Mouse (Mus musculus) left cerebral cortex, adult 9 months (tissue): ENCODE data around the gene Prkg1.
A peak's percentile ranks its signal among the peaks of the same experiment; 100 is the strongest.

Experiments used
- DNase-seq, 2 experiments: peaks; one replicate each; pipeline ENCODE4 v3.0.0; 2022; ENCODE audit warnings: low spot score in 2 of 2

Gene Prkg1

DNA sequence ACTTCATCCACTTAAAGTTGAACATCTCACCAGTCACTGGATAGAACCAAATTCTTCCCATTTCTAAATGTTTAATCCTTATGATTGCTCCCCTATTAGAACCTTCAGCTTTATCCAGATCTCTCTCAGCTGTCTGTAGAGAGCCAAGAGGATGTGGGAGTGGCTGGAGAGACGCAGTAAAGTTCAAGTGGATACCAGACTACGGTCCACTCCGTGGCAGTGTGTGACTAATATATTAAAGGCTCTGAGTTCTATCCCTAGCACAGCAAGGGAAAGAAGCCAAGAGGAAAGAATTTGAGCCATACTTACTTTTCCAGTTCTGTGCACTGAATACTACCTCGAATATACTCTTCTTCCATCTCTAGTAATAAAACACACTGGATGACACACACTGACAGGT, 919.9 kb downstream of the Prkg1 start:
- DNase-seq: no peak

DNA sequence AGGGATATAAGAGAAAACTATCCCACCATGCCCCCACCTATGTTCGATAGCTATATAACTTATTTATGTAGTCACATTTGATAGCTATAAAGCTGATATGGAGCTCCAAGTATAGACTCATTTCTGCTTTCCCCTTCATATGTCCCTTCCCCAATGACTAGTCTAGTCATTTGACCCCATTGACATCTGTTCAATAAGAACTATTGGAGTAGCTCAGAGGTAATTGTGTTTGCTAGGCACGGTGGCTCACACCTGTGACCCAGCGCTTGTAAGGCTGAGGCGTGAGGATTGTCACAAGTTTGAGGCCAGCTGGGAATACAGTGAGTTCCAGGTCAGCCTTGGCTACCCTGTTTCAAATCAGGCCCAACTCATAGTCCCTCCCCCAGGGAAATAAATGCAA, 921.2 kb downstream of the Prkg1 start:
- DNase-seq: no peak

DNA sequence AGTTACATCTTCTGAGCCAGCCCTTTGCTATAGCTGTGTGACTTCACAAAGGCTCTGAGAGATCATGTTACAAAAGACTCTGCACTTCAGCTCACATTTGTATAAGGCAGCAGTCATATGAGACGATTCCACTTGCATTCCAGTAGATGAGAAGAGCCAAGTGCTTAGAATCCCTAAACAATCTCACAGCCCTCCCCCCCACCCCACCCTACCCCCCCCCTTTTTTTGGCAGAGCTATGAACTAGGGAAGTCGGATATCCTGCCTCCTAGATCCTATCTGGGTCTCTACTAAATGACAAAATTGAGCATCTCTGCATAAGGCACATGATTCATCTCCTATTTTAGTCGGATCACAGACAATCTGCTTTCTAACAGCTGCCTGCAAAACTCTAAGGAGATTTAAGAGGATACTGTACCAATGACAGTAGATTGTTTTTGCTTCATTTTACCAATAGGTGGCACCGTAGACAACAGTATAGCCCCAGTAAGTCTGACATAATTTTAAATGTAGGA, 921.7 kb downstream of the Prkg1 start:
- DNase-seq: peak; percentile 39 to 46

DNA sequence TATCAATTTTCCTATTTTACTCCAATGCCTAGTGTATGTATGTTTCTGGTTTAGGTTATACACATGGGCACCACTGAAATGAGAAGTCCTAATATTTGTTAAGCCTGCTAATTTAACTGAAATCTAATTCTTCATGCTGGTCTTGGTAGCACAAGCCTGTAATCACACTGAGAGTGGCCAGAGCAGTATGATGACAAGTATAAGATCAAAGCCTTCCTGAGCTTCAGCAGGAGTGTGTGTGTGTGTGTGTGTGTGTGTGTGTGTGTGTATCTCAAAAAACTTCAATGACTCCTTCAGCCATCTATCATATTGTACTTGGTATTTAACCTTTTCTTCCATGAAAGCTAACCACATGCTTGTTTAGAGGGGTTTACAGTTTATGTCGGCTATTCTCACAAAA, 922.2 kb downstream of the Prkg1 start:
- DNase-seq: no peak

DNA sequence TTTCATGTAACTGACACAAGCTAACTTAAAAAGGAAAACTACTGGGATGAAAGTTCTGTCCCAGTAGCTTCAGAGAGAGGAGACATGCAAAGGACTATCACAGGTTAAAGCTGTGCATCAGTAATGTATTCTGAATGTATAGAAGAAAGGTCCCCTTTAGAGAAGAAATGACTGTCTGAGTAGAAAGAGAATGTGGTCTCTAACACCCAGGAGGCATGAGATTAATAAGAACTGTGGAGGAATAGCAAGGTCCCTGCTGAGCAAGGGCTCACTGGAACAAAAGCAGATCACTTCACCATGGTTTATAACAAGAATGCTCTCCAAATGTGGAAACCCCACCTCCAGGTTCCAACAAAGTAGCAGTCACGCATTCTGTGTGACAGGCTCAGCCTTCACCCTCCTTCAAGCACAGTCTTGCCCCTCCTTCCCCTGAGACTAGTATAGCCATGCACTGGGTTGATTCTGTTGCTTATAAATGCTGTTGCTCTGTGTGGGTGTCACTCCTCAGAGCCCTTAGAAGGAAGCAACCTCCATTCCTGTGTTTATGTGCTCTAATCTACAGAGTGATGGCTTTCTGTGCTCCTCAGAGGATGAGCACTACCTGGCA, 931.7 kb downstream of the Prkg1 start:
- no peak for DNase-seq

DNA sequence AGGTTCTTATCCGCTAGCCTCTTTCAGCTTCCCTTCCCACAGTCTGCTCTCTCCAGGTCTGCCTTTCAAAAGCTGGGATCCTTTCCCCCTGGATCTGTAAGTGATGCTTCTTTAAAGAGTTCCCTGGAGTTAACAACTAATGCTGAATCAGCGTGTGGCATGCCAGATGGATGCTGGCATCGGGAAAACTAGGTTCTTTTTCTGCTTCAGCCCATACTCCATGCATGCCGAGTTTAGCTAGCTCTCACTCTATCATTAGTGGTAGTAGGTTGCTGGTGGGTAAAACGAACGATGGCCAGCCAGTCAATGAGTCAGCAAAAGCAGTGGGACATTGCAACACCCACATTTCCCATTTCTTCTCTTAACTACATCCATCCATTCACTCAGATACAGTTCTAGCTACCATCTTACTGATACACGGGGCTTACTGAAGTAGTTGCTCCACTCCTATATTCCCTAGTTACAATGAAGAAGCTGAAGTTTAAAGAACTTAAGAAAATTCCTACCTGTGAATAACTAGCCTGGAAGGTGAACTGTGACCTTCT, 935.5 kb downstream of the Prkg1 start:
- peak in 1 of 2 experiments; percentile 7 for DNase-seq

DNA sequence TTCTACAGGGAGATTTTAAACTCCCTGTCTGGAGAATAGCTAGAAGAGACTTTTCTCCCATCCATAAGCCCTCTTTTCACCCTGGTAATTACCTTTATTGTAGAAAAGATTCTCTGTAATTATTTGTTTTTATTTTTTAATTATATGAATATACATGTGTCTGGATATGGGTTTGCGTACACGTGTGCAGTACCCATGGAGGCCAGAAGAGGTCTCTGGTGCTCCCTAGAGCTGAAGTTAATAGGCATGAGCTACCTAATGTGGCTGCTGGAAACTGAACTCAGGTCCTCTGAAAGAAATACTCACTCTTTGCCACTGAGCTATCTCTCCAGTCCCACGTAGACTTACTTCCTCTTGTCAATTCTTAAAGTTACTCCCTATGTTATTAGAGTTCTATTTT, 937.0 kb downstream of the Prkg1 start:
- no peak for DNase-seq

DNA sequence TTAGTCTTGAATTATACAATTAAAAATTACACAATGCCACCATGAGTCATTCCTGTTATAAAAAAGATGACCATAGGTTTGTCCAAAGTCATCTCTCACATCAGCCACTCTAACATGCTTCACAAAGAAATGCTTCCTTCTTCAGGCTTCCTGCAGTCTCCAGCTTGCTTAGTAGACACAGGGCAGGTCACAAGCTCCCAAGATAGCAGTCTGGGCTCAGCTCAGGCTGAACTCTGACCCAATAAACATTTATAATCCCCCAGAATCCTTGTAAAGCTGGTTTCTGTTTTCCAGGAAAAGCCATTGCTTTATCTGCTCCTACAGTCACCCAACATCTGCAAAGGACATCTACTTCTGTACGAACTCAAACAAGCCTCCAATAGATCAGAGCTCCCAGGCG, 938.7 kb downstream of the Prkg1 start:
- no peak for DNase-seq

DNA sequence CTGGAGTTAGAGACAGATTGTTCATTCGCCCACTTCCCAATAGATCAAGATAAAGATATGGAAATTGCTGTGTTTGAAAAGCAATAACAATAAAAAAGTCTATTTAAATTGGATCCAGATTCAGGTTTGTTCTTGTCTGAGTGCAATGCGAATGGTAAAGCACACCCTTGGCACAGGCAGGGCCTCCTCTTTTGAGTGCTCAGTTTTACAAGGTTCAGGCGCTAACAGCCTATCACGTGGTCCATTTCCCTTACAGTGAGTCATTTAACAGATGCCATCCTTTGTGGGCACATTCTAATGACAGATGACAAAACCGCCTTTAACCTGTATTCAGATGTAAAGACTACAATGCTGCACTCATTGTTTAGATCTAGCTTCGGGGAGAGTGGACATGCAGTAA, 949.2 kb downstream of the Prkg1 start:
- no peak for DNase-seq

DNA sequence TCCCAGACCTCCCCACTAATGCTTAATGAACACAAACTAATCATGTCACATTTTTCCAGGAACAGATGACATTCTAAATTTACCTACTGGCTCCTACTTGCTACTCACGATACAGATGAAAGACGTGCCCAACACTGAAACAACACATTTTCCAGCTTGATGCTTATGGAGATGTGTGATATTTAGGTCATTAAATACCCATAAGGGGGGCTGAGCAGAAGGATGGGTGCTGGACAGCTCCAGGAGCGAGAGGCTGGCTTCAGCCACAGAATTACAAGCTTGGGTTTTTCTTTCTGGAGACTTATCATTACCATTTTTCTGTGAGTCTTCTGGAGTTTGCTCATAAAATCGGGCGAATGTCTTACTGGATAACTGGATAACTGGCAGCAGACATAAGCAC, 958.6 kb downstream of the Prkg1 start:
- DNase-seq: no peak

DNA sequence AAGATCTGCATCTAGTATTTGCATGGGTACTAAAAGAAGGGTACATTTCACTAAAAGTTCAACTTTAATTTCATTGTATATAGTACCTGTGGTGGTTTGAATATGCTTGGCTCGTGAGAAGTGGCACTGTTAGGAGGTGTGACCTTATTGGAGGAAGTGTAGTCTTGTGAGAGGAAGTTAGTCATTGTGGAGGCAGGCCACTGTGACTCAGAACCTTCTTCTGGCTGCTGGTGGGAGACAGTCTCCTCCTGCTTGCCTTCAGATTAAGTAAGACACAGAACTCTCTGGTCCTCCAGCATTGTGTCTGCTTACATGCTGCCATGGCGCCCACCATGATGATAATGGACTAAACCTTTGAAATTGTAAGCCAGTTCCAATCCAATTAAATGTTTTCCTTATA, 984.0 kb downstream of the Prkg1 start:
- no peak for DNase-seq

DNA sequence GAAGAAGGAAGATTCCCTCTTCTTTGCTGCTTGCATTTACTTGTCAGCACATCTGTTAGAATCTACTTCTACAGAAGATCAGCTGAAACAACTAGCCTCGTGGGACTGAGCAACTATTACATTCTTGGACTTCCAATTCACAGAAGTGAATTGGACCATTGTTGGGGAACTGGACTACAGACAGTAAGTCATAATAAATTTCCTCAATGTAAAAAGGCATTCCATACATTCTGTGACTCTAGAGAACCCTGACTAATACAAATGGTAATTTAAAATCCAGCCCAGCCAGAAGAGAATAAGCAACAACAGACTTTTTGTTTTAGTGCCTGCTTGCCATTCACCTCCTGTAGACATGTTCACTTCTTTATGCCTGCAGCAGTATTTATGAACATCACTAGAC, 996.5 kb downstream of the Prkg1 start:
- no peak for DNase-seq

DNA sequence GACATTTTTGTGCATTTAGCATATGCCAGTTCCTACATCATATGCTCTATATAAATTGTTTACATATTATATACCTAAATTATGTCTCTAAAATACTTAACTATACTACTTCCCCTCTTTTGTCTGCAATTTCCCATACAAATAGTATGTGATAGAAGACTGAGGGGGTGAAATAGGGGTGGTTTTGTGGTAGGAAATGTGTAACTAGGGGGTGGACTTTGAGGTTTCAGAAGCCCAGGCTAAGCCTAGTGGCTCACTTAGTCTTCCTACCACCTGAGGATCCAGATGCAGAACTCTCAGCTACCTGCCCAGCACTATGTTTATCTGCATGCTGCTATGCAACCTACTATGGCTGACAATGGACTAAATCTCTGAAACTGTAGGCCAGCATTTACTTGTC, 1020.4 kb downstream of the Prkg1 start:
- DNase-seq: no peak

DNA sequence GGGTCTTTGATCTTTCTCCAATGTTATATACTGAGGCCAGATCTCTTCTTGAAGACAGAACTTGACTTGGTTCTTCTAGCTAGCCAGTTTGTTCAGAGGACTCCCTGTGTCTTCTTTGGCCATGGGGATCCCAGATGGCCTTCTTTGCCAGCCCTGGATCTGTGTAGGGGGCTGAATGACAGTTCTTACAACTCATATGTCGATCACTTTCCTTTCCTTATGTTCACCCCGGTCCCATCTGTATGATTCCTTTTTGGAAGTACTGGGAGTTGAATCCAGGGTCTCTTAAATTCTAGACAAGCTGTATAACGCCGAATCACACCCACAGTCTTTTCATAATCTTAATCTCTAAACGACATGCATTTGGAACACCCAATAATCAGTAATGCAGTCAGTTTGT, 1065.7 kb downstream of the Prkg1 start:
- no peak for DNase-seq

DNA sequence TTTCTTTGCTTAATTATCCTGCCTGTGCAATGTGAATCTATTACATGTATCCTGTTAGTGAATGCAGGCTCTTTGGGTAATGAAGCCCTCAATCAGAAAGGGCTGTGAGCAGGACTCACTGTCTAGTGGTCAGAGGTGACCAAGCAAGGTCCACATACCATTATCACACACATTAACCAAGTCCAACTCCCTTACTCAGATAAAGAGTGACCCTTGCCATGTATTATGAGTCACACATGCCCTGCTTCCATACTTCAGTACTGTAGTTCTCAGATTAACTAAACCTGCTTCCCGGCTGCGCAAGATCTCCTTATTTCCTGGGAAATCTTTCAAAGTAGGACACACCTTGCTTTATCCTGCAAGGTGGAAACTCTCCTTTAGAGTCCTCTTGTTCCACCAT, 1073.6 kb downstream of the Prkg1 start:
- no peak for DNase-seq

DNA sequence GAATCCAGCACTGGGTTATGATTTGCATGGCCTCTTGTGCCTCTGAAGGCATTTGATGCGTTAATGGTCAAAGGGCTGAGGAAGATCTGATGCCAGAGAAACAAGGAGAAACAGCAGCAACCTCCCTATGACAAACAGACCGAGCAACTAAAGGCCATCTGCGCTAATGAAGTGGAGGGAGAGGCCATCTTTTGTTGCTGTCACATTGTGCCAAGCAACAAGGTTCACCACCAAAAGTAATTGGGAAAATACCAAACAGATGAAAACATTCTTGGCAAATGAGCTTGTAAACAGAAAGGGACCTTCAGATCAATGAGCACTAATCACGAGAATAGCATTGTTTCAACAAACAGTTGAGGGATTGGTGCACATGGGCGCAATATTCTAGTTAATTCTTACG, 1074.1 kb downstream of the Prkg1 start:
- no peak for DNase-seq

DNA sequence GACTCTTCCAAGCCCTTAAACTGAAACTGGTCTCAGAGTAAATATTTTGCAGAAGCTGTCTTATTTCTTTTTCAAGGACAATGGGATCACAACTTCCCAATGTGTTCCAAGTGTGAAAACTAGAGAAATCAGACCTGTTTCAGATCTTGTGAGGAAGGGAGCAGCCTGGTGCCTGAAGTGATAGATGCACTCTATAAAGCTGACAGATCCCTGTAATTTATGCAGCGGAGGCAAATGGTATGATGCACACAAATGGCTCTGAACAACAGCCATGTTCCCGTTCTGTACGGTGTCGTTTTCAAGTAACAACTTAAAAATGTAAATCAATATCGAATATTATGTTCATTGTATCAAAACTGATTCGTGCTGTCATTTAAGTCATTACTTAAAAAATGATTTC, 1076.9 kb downstream of the Prkg1 start:
- no peak for DNase-seq

DNA sequence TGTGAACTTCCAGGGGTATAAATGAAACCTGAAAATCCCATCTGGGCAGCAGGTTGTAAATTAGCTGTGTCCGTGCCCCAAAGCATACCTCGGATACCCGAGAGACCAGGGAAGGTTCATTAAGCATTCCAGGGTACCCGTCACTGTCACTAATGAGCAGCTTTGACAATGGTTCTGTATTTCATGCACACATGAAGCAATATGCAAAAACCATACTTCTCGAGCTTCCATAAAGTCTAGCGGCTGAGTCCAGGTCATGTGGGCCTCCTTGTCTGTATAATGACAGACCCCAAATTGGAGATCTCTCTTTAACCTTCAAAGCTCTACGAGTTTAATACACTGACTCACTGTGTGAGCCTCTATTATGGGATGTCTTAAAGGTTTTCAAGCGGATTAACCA, 1088.5 kb downstream of the Prkg1 start:
- no peak for DNase-seq

DNA sequence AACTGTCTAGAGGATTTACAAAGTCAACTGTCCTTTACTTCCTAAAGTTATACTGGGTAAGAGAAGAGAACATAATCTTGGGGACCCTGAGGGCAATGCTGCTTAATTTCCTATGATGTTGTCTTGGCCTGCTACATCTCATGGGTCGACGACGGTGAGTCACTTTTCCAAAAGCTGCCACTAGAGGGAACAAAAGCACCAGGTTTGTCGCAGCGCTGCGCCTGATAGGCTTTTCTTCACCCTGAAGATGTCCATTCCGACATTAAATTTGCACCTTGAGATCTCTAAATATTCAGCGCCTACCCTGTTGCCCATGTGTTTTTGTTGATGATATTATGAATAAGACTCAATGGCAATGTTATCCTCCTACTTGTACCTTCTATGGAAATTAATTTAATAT, 1100.6 kb downstream of the Prkg1 start:
- DNase-seq: peak in 1 of 2 experiments; percentile 75

DNA sequence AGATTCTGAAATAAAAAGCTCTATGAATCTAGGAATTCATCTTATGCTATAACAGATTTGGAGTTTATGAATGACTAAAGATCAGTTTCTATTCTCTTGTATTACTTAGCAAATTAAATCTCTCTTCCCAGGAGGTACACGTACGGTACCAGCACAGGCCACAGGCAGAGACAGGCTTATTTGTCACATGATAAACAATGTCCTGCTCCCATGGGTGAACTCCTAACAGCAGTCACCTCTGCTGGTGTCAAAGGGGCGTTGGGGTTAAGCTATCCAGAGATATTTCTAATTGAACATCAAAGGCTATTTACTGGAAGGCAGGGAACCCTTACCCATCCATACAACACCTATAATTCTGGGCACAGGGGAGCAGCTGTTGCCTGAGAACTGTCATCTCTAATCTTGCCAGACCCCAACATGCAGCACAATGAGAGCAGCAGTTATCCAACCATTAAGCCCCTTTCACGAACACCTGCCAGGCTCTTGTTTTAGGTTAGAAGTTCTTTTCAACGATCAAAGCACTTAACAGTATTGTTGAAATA, 1122.1 kb downstream of the Prkg1 start:
- no peak for DNase-seq

DNA sequence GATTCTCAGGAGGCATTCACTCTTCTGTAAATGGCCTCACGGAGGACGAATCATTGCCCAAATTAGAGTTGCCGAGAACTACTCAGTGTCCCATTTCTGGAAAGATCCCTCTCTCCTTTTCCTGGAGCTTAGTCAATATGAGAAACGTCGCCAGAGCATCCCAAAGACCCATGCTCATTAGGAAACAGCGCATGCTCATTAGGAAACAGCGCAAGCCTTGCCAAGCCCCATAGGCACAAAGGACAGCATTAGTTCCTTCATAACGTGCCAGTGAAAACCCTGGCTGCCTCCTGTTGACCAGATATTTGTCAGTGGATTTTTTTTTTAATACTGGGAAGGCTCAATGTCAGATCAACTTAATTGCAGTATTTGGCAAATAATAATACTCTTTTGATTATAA, 1127.4 kb downstream of the Prkg1 start:
- DNase-seq: no peak

DNA sequence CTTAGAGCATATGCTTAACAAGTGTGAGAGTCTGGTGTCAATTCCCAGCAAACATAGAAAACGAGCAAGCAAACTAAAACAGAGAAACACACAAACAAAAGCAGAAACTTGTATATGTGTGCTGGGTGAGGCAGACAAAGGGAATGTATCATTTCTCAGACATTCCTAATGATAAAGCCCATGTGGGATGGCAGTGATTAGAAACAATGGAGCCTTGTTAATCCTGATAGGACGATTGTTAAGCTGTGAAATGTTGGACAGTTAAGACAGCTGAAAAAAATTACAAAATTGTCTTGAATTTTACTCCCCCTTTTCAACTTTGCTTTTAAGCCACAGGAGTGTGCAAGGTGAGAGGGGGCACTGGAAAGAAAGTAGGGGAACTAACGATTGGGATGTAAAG, 1133.8 kb downstream of the Prkg1 start:
- no peak for DNase-seq

DNA sequence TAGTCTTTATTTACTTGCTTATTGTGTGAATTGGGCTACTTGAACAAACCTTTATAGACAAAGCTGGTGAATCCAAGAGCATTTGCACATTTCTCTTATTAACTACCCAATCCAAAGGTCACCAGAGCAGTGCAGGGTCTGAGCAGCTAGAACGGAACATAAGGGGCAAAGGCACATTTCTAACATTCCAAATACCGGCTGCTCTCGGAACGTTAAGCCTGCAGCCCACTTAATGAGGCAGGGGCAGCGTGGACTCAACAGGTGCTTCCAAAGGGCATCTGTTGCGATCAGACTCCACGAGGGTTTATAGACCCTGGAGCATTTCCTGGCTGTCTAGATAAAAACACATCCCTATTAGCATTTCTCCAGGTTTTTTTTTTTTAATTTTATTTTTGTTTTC, 1138.8 kb downstream of the Prkg1 start:
- no peak for DNase-seq

DNA sequence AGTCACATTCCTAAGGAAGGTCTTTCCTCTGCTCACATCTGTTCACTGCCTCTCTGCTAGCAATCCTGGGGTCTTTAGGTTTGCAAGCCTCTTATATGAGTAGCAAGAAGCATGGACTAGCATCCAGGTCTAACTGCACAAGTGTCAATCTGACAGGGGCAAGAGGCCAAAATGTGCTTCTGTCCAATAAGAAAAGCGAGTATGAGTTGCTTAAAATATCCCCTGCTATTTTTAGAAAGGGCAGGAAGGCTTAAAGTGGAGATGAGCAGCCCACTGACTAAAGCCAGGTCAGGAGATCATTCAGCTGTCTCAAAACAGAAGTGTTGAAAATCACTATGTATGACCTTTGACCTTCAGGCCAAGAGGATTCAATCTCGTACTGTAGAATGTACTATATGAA, 1139.4 kb downstream of the Prkg1 start:
- DNase-seq: no peak
